Mouse (Mus musculus) limb, embryonic 15.5 days (tissue): ENCODE data around the gene Ccdc190. TPM values are rescaled to one million over a fixed set of nuclear protein-coding genes. Genes with fewer than 3 reads are reported as not detected.

Experiments
- ATAC-seq: fragments of 200-750 bp; cut with Nextera tagmentation; 2 replicates; pipeline ENCODE4 v1.8.0; 2017; ENCODE audit warnings: low read depth, moderate TSS enrichment; ENCODE audit not compliant: insufficient number of reproducible peaks, low FRiP score, low TSS enrichment
- H3K27ac ChIP-seq: fragments of 300-500 bp; sonication (generic); 2 replicates; pipeline ENCODE4 v1.5.1; 2015; ENCODE audit warnings: moderate library complexity, mild to moderate bottlenecking, inconsistent platforms
- H3K27me3 ChIP-seq: fragments of 300-500 bp; sonication (generic); 2 replicates; pipeline ENCODE4 v1.6.1; 2015; ENCODE audit warnings: inconsistent platforms
- H3K36me3 ChIP-seq: fragments of 300-500 bp; sonication (generic); 2 replicates; pipeline ENCODE4 v1.6.1; 2015; ENCODE audit warnings: inconsistent platforms
- H3K4me1 ChIP-seq: fragments of 300-500 bp; sonication (generic); 2 replicates; pipeline ENCODE4 v1.6.1; 2015; ENCODE audit warnings: inconsistent platforms
- H3K4me2 ChIP-seq: fragments of 300-500 bp; sonication (generic); 2 replicates; pipeline ENCODE4 v1.6.1; 2015; ENCODE audit warnings: mild to moderate bottlenecking, inconsistent platforms
- H3K4me3 ChIP-seq: fragments of 300-500 bp; sonication (generic); 2 replicates; pipeline ENCODE4 v1.5.1; 2015; ENCODE audit warnings: mild to moderate bottlenecking, inconsistent platforms
- H3K9ac ChIP-seq: fragments of 300-500 bp; sonication (generic); 2 replicates; pipeline ENCODE4 v1.6.1; 2015; ENCODE audit warnings: inconsistent platforms
- H3K9me3 ChIP-seq: fragments of 300-500 bp; sonication (generic); 2 replicates; pipeline ENCODE4 v1.6.1; 2016; ENCODE audit warnings: inconsistent platforms
- WGBS: fragments of 180-500 bp; shearing (Covaris S2); methylation state at CpG from one replicate; pipeline ENCODE4 v1.1.7; 2015; 5-methylcytosine and 5-hydroxymethylcytosine counted together
- polyA plus RNA-seq: library from polyadenylated mRNA; unstranded; fragments of >200 nt; fragmentation: Nextera tagmentation; extraction: Ambion mirVana; gene quantifications from 2 replicates; pipeline ENCODE4 v1.2.1, GENCODE M21; 2015

Ccdc190 gene
- polyA plus RNA-seq, 1 experiment from 2014 or later: 0.13 TPM

DNA sequence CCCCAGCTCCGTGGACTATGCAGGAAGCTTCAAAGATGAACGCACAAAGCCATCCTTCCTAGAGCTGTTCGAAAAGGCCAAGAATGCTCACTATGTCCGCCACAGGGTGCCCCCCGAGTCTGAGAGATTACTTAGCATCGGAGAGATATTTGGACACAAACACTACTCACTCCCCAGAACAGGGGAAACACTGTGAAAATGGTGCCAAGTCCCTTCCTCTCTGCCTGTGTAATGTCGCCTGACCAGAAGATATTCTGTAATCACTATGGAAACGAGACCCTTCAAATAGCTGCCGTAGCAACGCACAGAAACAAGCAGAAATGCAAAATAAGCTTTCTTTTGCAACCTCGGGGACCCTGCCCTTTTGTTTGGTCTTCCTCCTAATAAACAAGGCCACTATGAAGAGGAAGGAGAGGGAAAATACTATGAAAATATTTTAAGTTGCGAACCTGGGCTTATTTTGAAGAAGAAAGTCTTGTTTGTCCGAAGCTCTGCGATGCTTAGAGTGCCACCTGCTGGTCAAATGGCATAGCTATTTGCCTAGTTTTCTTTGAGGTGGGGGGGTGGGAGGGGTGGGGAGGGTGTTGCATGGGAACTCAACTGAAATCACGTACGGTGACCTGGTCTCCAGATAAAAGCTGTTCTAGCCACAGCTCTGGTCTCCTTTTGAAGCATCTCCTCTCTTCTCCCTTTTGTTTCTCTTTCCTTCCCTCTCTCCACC, 5.7 kb downstream of the Ccdc190 start:
- Histone ChIP-seq H3K27me3 (no peaks in the 10 kb centered on the region), H3K4me1 (no peaks in the 10 kb centered on the region), H3K4me2 (peak overlapping the region; percentile 27), H3K36me3 (no peaks in the 10 kb centered on the region), H3K27ac (no peak overlapping the region), H3K4me3 (no peak overlapping the region), H3K9me3 (no peaks in the 10 kb centered on the region), H3K9ac (no peak overlapping the region)
- 46% methylated on average over 16 of the region's 16 CpGs for WGBS
- no peak for ATAC-seq

DNA sequence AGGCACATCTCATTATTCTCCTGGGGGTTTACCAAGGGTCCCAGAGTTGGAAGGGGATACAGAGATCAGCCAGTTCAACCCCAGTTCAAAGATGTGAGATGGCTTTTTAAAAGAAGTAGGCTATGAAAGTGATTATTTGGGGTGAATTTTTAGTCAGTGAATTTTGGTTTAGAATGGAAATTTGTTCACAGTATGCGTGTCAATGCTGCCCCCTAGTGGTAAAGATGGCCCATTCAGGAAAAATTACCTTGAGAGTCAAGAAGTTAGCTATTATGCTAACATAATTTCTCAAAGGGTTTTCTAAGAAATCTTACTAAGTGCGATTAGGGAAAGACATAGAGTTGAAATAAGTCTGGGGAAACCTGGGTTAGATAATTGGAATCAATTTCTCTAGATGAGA, 10.9 kb downstream of the Ccdc190 start:
- H3K9ac ChIP-seq: no peak overlapping the region
- H3K4me1 ChIP-seq: no peaks in the 10 kb centered on the region
- H3K27me3 ChIP-seq: no peaks in the 10 kb centered on the region
- H3K36me3 ChIP-seq: no peaks in the 10 kb centered on the region
- H3K9me3 ChIP-seq: no peaks in the 10 kb centered on the region
- no peak for ATAC-seq
- no peak overlapping the region for H3K4me3 ChIP-seq
- WGBS: 7% methylated on average over 2 of the region's 2 CpGs
- no peak overlapping the region for H3K4me2 ChIP-seq
- H3K27ac ChIP-seq: no peak overlapping the region

DNA sequence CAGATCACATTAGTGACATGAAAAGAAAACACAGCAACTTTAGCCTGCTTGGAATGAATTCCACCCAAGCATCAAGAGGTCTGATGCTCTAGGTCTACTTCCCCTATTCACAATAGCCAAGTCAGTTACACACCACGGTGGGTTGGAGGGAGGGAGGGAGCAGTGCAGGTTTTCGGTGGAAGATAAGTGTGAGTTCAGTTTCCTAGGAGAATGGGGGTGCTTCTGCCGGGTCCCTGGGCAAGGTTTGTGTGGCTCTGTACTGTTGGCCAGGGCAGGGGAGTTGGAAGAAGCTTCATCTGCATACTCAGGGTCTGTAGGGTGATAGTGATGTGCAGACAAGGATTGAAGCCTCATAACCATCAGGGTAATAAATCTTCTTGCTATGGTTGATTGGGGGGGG, 17.6 kb downstream of the Ccdc190 start:
- H3K27me3 ChIP-seq: no peaks in the 10 kb centered on the region
- no peak overlapping the region for H3K9ac ChIP-seq
- no peaks in the 10 kb centered on the region for H3K36me3 ChIP-seq
- H3K4me2 ChIP-seq: no peak overlapping the region
- no peaks in the 10 kb centered on the region for H3K9me3 ChIP-seq
- no peak overlapping the region for H3K27ac ChIP-seq
- peaks cover 5% of the 10 kb centered on the region for H3K4me1 ChIP-seq
- ATAC-seq: no peak
- no peak overlapping the region for H3K4me3 ChIP-seq
- WGBS: 73% methylated on average over 3 of the region's 3 CpGs

DNA sequence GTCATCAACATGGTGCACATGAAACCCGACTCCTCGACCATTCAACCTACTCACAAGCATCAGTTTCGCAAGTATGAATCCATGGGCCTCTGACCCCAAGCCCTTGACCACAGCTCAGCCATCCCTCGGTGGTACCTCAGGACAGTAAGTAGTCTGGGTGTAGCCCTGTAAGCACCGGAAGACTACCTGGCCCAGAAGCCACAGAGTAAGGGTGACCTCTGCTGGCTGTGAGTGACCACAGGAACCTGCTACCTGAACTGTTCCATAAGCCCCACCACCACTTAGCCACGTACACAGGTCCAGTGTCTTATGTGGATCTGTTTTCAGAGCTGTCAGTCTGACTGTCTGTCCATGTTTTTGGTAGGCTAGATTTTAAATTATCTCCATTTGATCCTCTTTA, 19.2 kb downstream of the Ccdc190 start:
- Histone ChIP-seq H3K36me3 (peaks cover 6% of the 10 kb centered on the region), H3K4me2 (no peak overlapping the region), H3K4me1 (peaks cover 5% of the 10 kb centered on the region), H3K27ac (no peak overlapping the region), H3K9ac (no peak overlapping the region), H3K4me3 (no peak overlapping the region), H3K9me3 (no peaks in the 10 kb centered on the region), H3K27me3 (no peaks in the 10 kb centered on the region)
- ATAC-seq: 0 out of 2 replicates have a peak, but pooled peaks have one; percentile 44
- WGBS: 79% methylated on average over 6 of the region's 6 CpGs

DNA sequence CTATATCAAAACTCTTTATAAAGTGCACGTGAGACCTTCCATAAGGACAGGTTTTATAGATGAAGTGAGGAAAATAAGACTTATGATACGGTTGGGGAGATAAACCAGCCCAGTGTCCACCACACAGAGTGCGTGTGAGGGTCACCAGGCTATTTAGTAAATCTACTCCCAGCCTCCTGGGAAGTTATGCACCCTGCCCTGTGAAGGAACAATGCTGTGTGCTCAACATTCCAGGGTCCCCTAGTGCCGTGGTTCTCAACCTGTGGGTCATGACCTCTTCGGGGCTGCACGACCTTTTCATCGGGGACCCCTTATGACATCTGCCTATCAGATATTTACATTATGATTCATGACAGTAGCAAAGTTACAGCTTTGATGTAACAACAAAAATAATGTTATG, 19.8 kb downstream of the Ccdc190 start:
- Histone ChIP-seq H3K4me1 (peaks cover 5% of the 10 kb centered on the region), H3K27ac (no peak overlapping the region), H3K4me2 (no peak overlapping the region), H3K27me3 (no peaks in the 10 kb centered on the region), H3K9me3 (no peaks in the 10 kb centered on the region), H3K36me3 (peaks cover 13% of the 10 kb centered on the region), H3K9ac (no peak overlapping the region), H3K4me3 (no peak overlapping the region)
- ATAC-seq: no peak
- WGBS: 74% methylated on average over 7 of the region's 7 CpGs

- no peak overlapping the region for H3K9ac ChIP-seq
- peaks cover 5% of the 10 kb centered on the region for H3K4me1 ChIP-seq
- H3K4me3 ChIP-seq: no peak overlapping the region
- 42% methylated on average over 7 of the region's 7 CpGs for WGBS
- H3K36me3 ChIP-seq: peaks cover 15% of the 10 kb centered on the region
- no peaks in the 10 kb centered on the region for H3K27me3 ChIP-seq
- no peak overlapping the region for H3K4me2 ChIP-seq
- ATAC-seq: no peak
- H3K27ac ChIP-seq: no peak overlapping the region
- H3K9me3 ChIP-seq: no peaks in the 10 kb centered on the region
These were observed 20.4 kb downstream of the Ccdc190 start for GRCm38 (mm10) chr1:169948866-169949265.

- Histone ChIP-seq H3K36me3 (peaks cover 24% of the 10 kb centered on the region), H3K27me3 (no peaks in the 10 kb centered on the region), H3K4me2 (no peak overlapping the region), H3K27ac (no peak overlapping the region), H3K9ac (no peak overlapping the region), H3K9me3 (no peaks in the 10 kb centered on the region), H3K4me3 (no peak overlapping the region), H3K4me1 (peaks cover 5% of the 10 kb centered on the region)
- ATAC-seq: no peak
- WGBS: 54% methylated on average over 7 of the region's 7 CpGs
These were observed 21.5 kb downstream of the Ccdc190 start for GRCm38 (mm10) chr1:169949981-169950380.

DNA sequence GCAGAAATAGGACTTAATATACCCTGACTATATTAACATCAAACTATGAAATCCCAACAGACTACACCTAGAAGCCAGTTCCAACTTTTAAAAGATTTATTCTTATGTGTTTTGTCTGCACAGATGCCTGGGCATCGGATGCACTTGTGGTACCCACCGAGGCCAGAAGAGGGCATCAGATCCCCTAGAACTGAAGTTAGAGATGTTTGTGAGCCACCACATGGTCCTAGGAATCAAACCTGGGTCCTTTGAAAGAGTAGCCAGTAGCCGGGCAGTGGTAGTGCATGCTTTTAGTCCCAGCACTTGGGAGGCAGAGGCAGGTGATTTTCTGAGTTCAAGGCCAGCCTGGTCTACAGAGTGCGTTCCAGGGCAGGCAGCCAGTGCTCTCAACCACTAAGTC, 22.2 kb downstream of the Ccdc190 start:
- Histone ChIP-seq H3K9me3 (no peaks in the 10 kb centered on the region), H3K27ac (no peak overlapping the region), H3K4me2 (no peak overlapping the region), H3K27me3 (no peaks in the 10 kb centered on the region), H3K4me1 (peaks cover 5% of the 10 kb centered on the region), H3K9ac (no peak overlapping the region), H3K36me3 (peaks cover 31% of the 10 kb centered on the region), H3K4me3 (no peak overlapping the region)
- ATAC-seq: no peak
- WGBS: 78% methylated on average over 4 of the region's 4 CpGs

GRCm38 (mm10) chr1:169951561-169951960, 23.1 kb downstream of the Ccdc190 start:
- no peak overlapping the region for H3K9ac ChIP-seq
- no peak for ATAC-seq
- no peak overlapping the region for H3K4me3 ChIP-seq
- no peak overlapping the region for H3K27ac ChIP-seq
- H3K36me3 ChIP-seq: peaks cover 39% of the 10 kb centered on the region
- no peaks in the 10 kb centered on the region for H3K9me3 ChIP-seq
- H3K4me2 ChIP-seq: no peak overlapping the region
- no peaks in the 10 kb centered on the region for H3K27me3 ChIP-seq
- H3K4me1 ChIP-seq: peaks cover 5% of the 10 kb centered on the region
- WGBS: 88% methylated on average over 6 of the region's 6 CpGs

DNA sequence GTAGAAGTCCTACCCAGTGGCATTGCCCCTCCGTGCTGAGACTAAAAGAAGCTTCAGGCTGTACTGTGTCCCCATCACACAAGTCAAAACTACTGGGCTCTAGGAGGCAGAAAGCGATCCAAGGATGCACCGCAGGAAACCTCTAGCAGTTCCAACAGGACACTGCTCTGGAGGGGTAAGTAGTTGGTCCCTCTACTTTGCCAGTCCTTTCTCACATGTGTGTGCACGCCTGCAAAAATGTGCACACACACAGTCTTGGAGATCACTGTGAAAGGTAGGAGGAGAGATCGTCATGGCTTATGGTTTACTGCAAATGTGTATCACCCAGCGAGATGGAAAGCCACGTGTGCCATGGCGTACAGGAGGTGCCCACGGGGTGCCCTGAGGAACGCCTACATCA, 24.2 kb downstream of the Ccdc190 start:
- Histone ChIP-seq H3K4me3 (no peak overlapping the region), H3K4me1 (peaks cover 5% of the 10 kb centered on the region), H3K27me3 (no peaks in the 10 kb centered on the region), H3K9me3 (no peaks in the 10 kb centered on the region), H3K4me2 (no peak overlapping the region), H3K27ac (no peak overlapping the region), H3K36me3 (peaks cover 44% of the 10 kb centered on the region), H3K9ac (no peak overlapping the region)
- no peak for ATAC-seq
- WGBS: 97% methylated on average over 10 of the region's 10 CpGs

GRCm38 (mm10) chr1:169953106-169953505, 24.7 kb downstream of the Ccdc190 start:
- H3K36me3 ChIP-seq: peaks cover 49% of the 10 kb centered on the region
- no peak overlapping the region for H3K27ac ChIP-seq
- no peaks in the 10 kb centered on the region for H3K9me3 ChIP-seq
- 96% methylated on average over 10 of the region's 10 CpGs for WGBS
- H3K9ac ChIP-seq: no peak overlapping the region
- no peak overlapping the region for H3K4me2 ChIP-seq
- no peaks in the 10 kb centered on the region for H3K27me3 ChIP-seq
- H3K4me1 ChIP-seq: peaks cover 5% of the 10 kb centered on the region
- no peak for ATAC-seq
- H3K4me3 ChIP-seq: no peak overlapping the region

GRCm38 (mm10) chr1:169968792-169969515, 40.5 kb downstream of the Ccdc190 start, which contains the start of gene Hsd17b7:
Gene Hsd17b7 (minus strand): TSS chr1:169969241.
- peak; percentile 100 for ATAC-seq
- H3K27ac ChIP-seq: peak within 1 kb of the TSS; percentile 89
- H3K36me3 ChIP-seq: peaks cover 27% of the 10 kb centered on the region
- H3K4me1 ChIP-seq: peaks cover 17% of the 10 kb centered on the region
- H3K27me3 ChIP-seq: no peaks in the 10 kb centered on the region
- H3K9ac ChIP-seq: peak within 1 kb of the TSS; percentile 31
- H3K9me3 ChIP-seq: no peaks in the 10 kb centered on the region
- WGBS: under 1% methylated on average over 48 of the region's 48 CpGs
- peak within 1 kb of the TSS; percentile 68 for H3K4me3 ChIP-seq
- H3K4me2 ChIP-seq: peak within 1 kb of the TSS; percentile 73
